Mouse (Mus musculus): ENCODE measurements around the gene Gm21518. TPM values are rescaled to one million over a fixed set of nuclear protein-coding genes. Genes with fewer than 3 reads are reported as not detected.

Gm21518 gene
- not detected in 2 replicates for polyA plus RNA-seq (2015; fragmentation: Nextera tagmentation; extraction: Ambion mirVana)

GRCm38 (mm10) chrY:62190566-62190965 is at the start of gene Gm21518:
Gene Gm21518 (plus strand): TSS chrY:62190866.

